Mouse (Mus musculus): ENCODE data around the gene Vps11.
"Not testable (repeated sequence)": the region's sequence is repeated elsewhere in the genome, so short reads cannot be mapped to it uniquely, and the experiment has no call there.

The Vps11 gene

DNA sequence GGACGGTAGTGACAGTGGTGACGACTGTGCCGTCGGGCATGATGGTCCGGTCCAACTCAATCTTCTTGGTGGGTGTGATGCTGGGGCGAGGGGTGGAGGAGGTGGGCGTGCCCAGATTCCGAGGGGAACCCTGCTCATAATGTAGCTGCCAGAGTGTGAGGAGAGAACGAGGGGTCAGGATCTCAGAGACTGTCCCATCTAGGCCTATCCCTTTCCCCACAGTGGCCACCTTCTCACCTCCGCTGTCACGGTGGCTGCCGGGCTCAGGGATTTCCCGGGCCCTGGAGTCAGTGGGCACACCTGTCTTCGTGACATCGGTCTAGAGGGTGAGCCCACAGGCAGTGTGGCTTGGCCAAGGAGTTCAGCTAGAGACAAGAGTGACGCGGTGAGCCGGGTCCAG lies 46.6 kb downstream of the Vps11 start:
- DNase-seq (ENCODE audit: low read depth, low spot score): no peak

DNA sequence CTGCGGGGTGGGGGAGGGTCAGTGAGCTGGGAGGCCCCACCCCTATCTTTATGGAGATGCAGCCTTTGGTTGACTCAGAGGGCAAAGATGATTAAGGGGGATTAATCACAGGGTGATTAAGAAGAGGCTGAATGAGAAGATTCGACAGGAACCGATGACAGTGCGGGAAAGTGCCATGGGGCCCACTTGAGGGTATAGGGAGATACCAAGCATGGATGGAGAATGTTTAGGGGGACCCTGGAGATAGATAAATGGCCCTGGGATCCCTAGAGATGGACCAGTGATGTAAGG lies 47.3 kb downstream of the Vps11 start:
- no peak for DNase-seq (ENCODE audit: low read depth, low spot score)

DNA sequence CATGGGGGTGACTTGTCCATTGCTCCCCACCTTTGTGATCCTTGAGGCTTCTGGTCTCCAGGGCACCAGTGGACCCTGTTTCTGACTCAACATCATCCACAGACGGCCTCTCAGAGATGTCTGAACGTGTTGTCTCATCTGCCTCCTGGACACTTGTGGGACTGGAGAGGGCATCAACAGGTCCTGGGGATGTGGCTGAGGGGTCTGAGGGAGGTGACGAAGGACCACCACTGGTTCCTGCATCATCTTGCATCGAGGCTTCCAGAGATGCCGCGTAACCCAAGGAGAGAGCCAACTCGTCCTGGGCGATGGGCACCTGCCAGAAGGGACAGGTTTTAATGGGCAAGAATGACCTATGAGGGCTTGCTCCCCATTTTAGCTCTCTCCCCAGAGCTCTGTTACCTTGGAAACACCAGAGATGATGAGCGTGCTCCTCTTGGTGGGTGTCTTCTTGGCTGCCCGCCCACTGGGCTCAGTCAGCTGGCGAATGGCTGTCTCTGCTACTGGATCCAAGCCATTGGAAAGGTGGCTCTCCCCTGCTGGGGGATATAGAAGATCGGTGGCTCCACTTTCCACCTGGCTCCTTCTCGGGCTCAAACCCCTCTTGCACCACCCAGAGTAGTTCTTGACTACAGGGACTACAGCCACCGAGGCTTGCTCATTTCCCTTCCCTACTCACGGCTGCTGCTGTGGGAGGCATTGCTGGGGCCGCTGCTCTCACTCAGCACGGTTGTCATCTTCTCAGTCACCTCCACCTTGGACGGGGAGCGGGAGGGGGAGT lies 47.8 kb downstream of the Vps11 start:
- no peak for DNase-seq (ENCODE audit: low read depth, low spot score)

DNA sequence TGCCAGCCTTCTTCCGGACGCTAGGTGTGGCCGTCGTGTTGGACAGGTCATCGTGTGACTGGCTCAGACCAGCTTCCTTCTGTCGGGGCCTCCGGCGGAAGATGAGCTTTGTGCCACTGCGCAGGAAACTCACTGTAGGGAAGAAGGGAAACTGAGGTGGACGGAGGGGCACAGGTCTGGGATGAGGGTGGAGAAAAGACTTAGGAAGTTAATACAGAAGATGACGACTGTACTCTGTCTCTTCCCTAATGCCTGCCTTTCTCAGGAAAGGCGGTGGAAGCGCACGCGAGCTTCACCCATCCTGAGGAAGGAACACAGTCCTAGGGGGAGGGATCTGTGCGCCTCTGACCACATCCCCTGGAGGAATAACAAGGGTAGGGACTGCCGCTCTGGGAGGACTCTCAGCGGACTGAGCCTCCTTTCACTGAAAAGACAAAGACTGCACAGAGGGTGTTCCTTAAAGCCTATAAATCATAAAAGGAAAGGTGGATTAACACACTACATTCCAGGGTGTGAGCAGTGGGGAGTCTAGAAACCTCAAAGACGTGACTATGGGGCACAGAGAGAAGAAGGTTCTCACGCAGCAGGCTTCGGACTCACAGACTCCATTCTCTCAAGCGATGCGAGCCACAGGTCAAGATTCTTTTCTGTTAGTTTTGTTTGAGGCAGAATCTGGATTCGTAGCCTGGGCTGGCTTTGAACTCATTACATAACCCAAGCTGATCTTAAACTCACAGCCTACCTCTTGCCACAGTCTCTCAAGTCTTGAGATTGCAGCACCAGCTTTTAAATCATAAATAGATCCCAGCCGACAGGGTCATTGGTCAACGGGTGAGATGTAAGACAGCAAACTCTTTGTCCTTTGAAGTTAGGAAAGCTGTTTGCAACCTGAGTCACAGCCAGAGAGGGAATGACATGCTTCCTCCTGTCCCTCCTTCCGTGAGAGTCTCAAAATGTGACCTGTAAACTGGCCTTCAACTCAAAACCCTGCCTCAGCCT lies 50.0 kb downstream of the Vps11 start:
- DNase-seq (ENCODE audit: low read depth, low spot score): no peak

DNA sequence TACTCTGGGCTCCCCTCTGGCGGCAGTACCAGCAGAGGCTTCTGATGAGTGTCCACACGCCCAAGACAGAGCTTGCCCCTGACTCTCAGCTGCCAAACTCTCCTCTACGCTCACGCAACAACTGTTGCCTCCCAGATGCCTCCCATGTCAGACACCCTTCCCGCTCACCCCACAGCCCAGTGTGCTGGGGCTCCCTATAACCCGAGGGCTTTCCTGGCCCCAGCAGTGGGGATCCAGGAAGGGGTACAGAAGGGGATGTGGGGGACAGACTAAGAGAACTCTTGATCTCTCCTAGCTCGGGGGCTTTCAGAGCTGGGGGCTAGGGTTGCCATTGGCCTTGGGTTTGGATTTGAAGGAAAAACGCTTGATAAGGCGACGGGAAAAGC lies 50.7 kb downstream of the Vps11 start:
- DNase-seq (ENCODE audit: low read depth, low spot score): no peak

DNA sequence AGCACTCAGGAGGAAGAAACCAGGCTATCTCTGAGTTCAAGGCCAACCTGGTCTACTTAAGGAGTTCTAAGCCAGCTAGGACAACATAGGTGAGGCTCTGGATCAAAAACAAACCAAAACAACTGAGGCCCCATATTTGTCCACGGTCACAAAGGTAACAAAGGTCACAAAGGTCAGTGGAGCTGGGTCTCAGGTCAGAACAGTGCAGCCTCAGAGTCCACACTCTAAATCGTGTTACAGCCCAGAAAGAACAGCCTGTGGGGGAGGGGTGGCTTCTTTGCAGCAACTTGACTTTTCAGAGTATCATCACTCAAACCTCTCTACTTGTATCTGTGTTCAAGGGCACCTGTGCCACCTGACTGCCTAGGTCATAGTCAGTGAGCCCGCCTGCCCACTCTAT lies 51.7 kb downstream of the Vps11 start:
- no peak for DNase-seq (ENCODE audit: low read depth, low spot score)

DNA sequence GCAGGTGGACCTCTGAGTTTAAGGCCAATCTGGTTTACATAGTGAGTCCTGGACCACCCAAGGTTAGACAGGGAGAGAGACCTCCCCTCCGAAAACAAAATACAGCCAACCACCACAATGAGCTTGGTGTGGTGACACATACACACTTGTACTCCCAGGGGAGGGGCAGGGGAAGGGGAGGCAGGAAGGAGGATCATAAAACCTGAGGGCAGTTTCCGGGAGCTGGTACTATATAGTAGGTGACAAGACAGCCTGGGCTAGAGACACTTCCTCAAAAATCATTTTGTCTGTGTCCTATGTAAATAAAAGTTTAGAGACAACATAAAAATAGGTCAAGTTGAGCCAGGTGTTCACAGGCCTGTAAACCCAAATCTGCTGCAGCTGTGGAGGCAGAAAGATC lies 54.2 kb downstream of the Vps11 start:
- no peak for DNase-seq (ENCODE audit: low read depth, low spot score)

DNA sequence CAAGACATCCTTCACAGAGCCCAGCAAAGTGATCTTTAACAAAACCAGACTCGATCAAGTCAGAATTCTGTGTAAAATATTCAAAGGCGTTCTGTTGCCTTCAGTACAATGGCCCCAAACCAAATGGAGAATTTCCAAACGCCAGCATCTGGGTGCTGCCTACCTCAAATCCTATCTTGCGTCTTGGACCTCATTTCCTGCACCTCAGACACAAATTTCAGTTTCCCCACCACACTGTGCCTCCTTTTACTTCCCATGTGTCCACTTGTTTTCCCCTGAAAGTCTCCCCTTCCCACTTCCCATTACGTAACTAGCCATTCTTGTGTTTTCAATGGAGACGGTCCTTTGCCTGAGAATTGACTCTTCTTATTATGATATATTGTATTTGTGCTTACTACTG lies 54.9 kb downstream of the Vps11 start:
- DNase-seq (ENCODE audit: low read depth, low spot score): no peak

DNA sequence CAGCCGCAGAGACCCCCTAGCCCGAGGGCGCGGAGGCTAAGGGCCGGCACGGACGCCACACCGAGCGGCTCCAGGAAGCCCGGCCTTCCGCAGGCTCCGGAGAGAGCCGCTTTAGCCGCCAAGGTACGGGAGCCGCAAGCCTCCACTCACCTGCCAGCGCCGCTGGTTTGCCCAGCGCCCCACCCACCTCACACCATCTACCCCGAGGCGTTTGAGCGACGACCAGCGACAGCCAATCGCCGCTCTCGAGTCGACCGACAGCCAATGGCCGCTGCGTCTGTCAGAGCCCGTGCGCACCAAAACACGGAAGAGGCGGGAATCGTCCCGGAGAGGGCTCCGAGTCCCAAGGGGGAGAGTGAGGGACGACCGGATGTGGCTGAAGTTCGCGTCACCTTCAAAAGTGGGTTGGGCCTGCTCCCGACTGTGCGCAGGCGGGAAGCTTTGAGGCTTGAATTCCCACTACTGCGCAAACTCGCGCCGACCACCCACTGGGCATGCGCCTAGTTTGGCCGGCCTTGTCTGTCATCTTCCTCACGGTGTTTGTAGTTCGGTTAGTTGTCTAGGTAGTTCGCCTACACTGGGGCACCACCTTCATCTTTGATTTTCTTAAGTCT lies 55.9 kb downstream of the Vps11 start, which contains the start of gene Hinfp:
Gene Hinfp, minus strand, starts transcription at position 206 of the 614 bp plus-strand sequence.
- peak; percentile 99 for DNase-seq (ENCODE audit: low read depth, low spot score)

DNA sequence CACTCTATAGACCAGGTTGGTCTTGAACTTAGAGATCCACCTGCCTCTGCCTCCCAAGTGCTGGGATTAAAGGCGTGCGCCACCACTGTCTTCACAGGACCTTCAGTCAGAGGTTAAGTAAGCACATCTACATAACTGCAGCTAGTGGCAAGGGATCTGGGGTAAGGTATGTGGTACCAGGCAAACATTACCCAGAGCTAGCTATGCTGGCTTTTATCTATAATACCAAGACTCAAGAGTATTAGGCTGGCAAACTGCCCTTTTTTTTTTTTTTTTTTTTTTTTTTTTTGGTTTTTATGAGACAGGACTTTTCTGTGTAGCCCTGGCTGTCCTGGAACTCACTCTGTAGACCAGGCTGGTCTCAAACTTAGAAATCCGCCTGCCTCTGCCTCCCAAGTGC lies 61.5 kb downstream of the Vps11 start:
- DNase-seq (ENCODE audit: low read depth, low spot score): not testable (repeated sequence)
